18 mouse cellular contexts compared by ENCODE assay signal in genomic region chr9:75511236-75511939, GRCm38 (mm10). TPM values are rescaled to one million over a fixed set of nuclear protein-coding genes. Genes with fewer than 3 reads are reported as not detected.
DNase-seq lines count a peak whose midpoint lies in the region; ATAC-seq lines count a peak whose summit lies in the region.
"Had no signal": no experiment of that assay in that cellular context is flagged by ENCODE, and none has a peak within 500 bp of the region (broad histone marks: within the 10 kb centered on the region; RNA-seq: fewer than 3 reads in every experiment).

No protein-coding gene starts in this region.

- WGBS in midbrain, embryonic 13.5 days: 79% methylated on average over 8 of the region's 8 CpGs
- 64% methylated on average over 8 of the region's 8 CpGs for WGBS in midbrain, embryonic 15.5 days
- 63% methylated on average over 8 of the region's 8 CpGs for WGBS in hindbrain, embryonic 15.5 days

- H3K4me1 ChIP-seq in midbrain, embryonic 13.5 days (replicated peaks): no peaks in the 10 kb centered on the region
- H3K4me1 ChIP-seq in midbrain, embryonic 15.5 days: no peaks in the 10 kb centered on the region
- H3K4me1 ChIP-seq in hindbrain, embryonic 15.5 days (replicated peaks): no peaks in the 10 kb centered on the region
- H3K4me1 ChIP-seq: embryonic facial prominence, embryonic 12.5 days; liver, embryonic 13.5 days; megakaryocyte, embryonic 14.5 days had no signal

- no peak overlapping the region for H3K9ac ChIP-seq in midbrain, embryonic 13.5 days (replicated peaks)
- no peak overlapping the region for H3K9ac ChIP-seq in midbrain, embryonic 15.5 days
- H3K9ac ChIP-seq in hindbrain, embryonic 15.5 days: no peak overlapping the region
- H3K9ac ChIP-seq: embryonic facial prominence, embryonic 12.5 days; heart, embryonic 13.5 days; liver, embryonic 13.5 days had no signal

- H3K9me3 ChIP-seq in midbrain, embryonic 13.5 days: no peaks in the 10 kb centered on the region
- H3K9me3 ChIP-seq in midbrain, embryonic 15.5 days: no peaks in the 10 kb centered on the region
- no peaks in the 10 kb centered on the region for H3K9me3 ChIP-seq in hindbrain, embryonic 15.5 days
- H3K9me3 ChIP-seq: embryonic facial prominence, embryonic 12.5 days; heart, embryonic 13.5 days; liver, embryonic 13.5 days; megakaryocyte, embryonic 14.5 days had no signal

- peak overlapping the region; percentile 58 for H3K27ac ChIP-seq in midbrain, embryonic 13.5 days
- no peak overlapping the region for H3K27ac ChIP-seq in midbrain, embryonic 15.5 days
- H3K27ac ChIP-seq in hindbrain, embryonic 15.5 days (replicated peaks): peak overlapping the region; percentile 35; the same call in 1 of the 2 replicates
- H3K27ac ChIP-seq: embryonic facial prominence, embryonic 12.5 days; heart, embryonic 13.5 days; liver, embryonic 13.5 days had no signal

- intact Hi-C loops in left cerebral cortex, postnatal 10 days (cut with DNase I): no loop called here

- DNase-seq in cerebellum, adult 9-10 months: peak; percentile 60
- DNase-seq in cerebellum, adult 8-10 months: no peak
- peak; percentile 92 for DNase-seq in brain, adult 2 months (ENCODE audit: low read depth, low spot score)
- DNase-seq in left cerebral cortex, postnatal 10 days (ENCODE audit: extremely low spot score in 1 of 2, low spot score in 2 of 2): no peak
- no peak for DNase-seq in kidney, adult 18-20 months
- DNase-seq: adrenal gland, postnatal 10 days; gastrocnemius, postnatal 25 days; layer of hippocampus, adult 9-11 months; left cerebral cortex, postnatal 4 days; liver, embryonic 13.5 days; right cerebral cortex, postnatal 14 days had no signal

- H3K4me3 ChIP-seq in midbrain, embryonic 13.5 days (replicated peaks): no peak overlapping the region
- no peak overlapping the region for H3K4me3 ChIP-seq in midbrain, embryonic 15.5 days
- H3K4me3 ChIP-seq in hindbrain, embryonic 15.5 days: no peak overlapping the region
- H3K4me3 ChIP-seq: embryonic facial prominence, embryonic 12.5 days; heart, embryonic 13.5 days; liver, embryonic 13.5 days; megakaryocyte, embryonic 14.5 days had no signal

- H3K27me3 ChIP-seq in midbrain, embryonic 13.5 days: no peaks in the 10 kb centered on the region
- no peaks in the 10 kb centered on the region for H3K27me3 ChIP-seq in midbrain, embryonic 15.5 days (replicated peaks)
- H3K27me3 ChIP-seq in hindbrain, embryonic 15.5 days: no peaks in the 10 kb centered on the region
- H3K27me3 ChIP-seq: embryonic facial prominence, embryonic 12.5 days; heart, embryonic 13.5 days; liver, embryonic 13.5 days; megakaryocyte, embryonic 14.5 days had no signal

- H3K36me3 ChIP-seq in midbrain, embryonic 13.5 days: peaks cover 55% of the 10 kb centered on the region
- H3K36me3 ChIP-seq in midbrain, embryonic 15.5 days (replicated peaks): peaks cover 15% of the 10 kb centered on the region
- peaks cover 50% of the 10 kb centered on the region for H3K36me3 ChIP-seq in hindbrain, embryonic 15.5 days

- 0 out of 2 replicates have a peak, but pooled peaks have one; percentile 50 for ATAC-seq in midbrain, embryonic 13.5 days
- ATAC-seq in midbrain, embryonic 15.5 days (replicated peaks): no peak
- ATAC-seq in hindbrain, embryonic 15.5 days (ENCODE audit: low FRiP score, low read depth): no peak
- ATAC-seq: lung, postnatal 0 days had no signal

- no peak overlapping the region for H3K4me2 ChIP-seq in midbrain, embryonic 13.5 days (replicated peaks)
- no peak overlapping the region for H3K4me2 ChIP-seq in midbrain, embryonic 15.5 days
- H3K4me2 ChIP-seq in hindbrain, embryonic 15.5 days: no peak overlapping the region
- H3K4me2 ChIP-seq: embryonic facial prominence, embryonic 12.5 days; heart, embryonic 13.5 days; liver, embryonic 13.5 days had no signal

RNA-seq across cellular contexts. Expression of gene Tmod3, which starts 48.1 kb away (rescaled TPM):
- 74.2 and 77.6 TPM in 2 replicates for polyA plus RNA-seq in midbrain, embryonic 13.5 days (2015; fragmentation: Nextera tagmentation; extraction: Ambion mirVana)
- polyA plus RNA-seq in midbrain, embryonic 15.5 days (2015; fragmentation: Nextera tagmentation; extraction: Ambion mirVana): 76.5 and 86.1 TPM in 2 replicates
- polyA plus RNA-seq in hindbrain, embryonic 15.5 days (2015; fragmentation: Nextera tagmentation; extraction: Ambion mirVana): 80.8 and 84.5 TPM in 2 replicates
- total RNA-seq in left cerebral cortex, postnatal 10 days (2021): 10 to 100 TPM; 59.3 to 66.2 TPM

Comparison
In these comparisons a context has a peak if more than half of its experiments do, and no peak if none do; other contexts are left out.
1. DNase-seq: peak in cerebellum, adult 9-10 months (single experiment) and brain, adult 2 months (single experiment); none in cerebellum, adult 8-10 months (single experiment), left cerebral cortex, postnatal 10 days (0 of 2) and kidney, adult 18-20 months (single experiment).